Comparison of ENCODE assay signal across 26 mouse cellular contexts in the genomic region with DNA sequence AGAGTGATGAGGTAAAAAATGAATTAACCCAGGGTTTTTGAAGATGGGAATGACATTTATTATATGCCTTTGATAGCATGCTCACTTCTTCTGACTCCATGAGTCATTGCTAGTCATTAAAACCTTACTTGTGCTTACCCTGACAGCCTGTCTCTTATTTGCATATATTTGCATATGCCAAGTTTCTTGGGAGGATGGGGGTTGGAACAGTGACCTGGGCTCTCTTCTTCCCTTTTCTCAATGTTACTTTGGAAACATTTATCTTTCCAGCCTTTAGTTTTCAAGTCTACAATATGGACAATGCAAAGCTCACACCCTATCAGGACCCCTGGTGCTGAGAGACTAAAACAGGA.
"Had no signal": no experiment of that assay in that cellular context is flagged by ENCODE, and none has a peak within 500 bp of the region (broad histone marks: within the 10 kb centered on the region; RNA-seq: fewer than 3 reads in every experiment).

No protein-coding gene starts in this region.

- H3K4me2 ChIP-seq: heart, embryonic 12.5 days; hindbrain, embryonic 12.5 days; hindbrain, embryonic 15.5 days; intestine, embryonic 15.5 days; limb, embryonic 12.5 days; liver, embryonic 11.5 days; liver, embryonic 13.5 days; liver, embryonic 15.5 days had no signal

- H3K4me1 ChIP-seq: heart, embryonic 10.5 days; heart, embryonic 12.5 days; hindbrain, embryonic 10.5 days; hindbrain, embryonic 12.5 days; intestine, embryonic 15.5 days; liver, embryonic 13.5 days; liver, embryonic 15.5 days had no signal

- H3K9me3 ChIP-seq: heart, embryonic 10.5 days; heart, embryonic 12.5 days; hindbrain, embryonic 10.5 days; hindbrain, embryonic 12.5 days; hindbrain, embryonic 15.5 days; intestine, embryonic 15.5 days; limb, embryonic 10.5 days; limb, embryonic 12.5 days; liver, embryonic 13.5 days; liver, embryonic 15.5 days had no signal

- H3K9ac ChIP-seq: heart, embryonic 12.5 days; hindbrain, embryonic 12.5 days; hindbrain, embryonic 15.5 days; intestine, embryonic 15.5 days; limb, embryonic 12.5 days; liver, embryonic 13.5 days; liver, embryonic 15.5 days; liver, postnatal 0 days had no signal

- DNase-seq: gastrocnemius, adult 2 months; gastrocnemius, postnatal 10 days; gastrocnemius, postnatal 25 days; heart, adult 18-20 months; heart, postnatal 10 days; heart, postnatal 4 days; kidney, adult 18-20 months; kidney, adult 8-10 months; kidney, postnatal 10 days; kidney, postnatal 25 days; kidney, postnatal 4 days; liver; liver, embryonic 13.5 days; liver, postnatal 0 days had no signal

- H3K27me3 ChIP-seq: heart, embryonic 12.5 days; hindbrain, embryonic 12.5 days; hindbrain, embryonic 15.5 days; intestine, embryonic 15.5 days; limb, embryonic 12.5 days; liver, embryonic 13.5 days; liver, embryonic 15.5 days had no signal

- H3K27ac ChIP-seq: gastrocnemius, adult 2 months; heart, embryonic 10.5 days; hindbrain, embryonic 10.5 days; hindbrain, embryonic 12.5 days; intestine, embryonic 15.5 days; limb, embryonic 10.5 days; limb, embryonic 12.5 days; liver, embryonic 13.5 days; liver, embryonic 15.5 days had no signal

- ATAC-seq: inflammation-experienced regulatory T-cells, adult 6 months; intestine, embryonic 15.5 days; intestine, postnatal 0 days; liver, postnatal 0 days had no signal

- H3K4me3 ChIP-seq: gastrocnemius, adult 2 months; heart, embryonic 10.5 days; heart, embryonic 12.5 days; hindbrain, embryonic 10.5 days; hindbrain, embryonic 12.5 days; hindbrain, embryonic 15.5 days; intestine, embryonic 15.5 days; limb, embryonic 10.5 days; limb, embryonic 12.5 days; liver, embryonic 13.5 days; liver, embryonic 15.5 days had no signal

- H3K36me3 ChIP-seq: heart, embryonic 10.5 days; heart, embryonic 12.5 days; hindbrain, embryonic 10.5 days; hindbrain, embryonic 12.5 days; intestine, embryonic 15.5 days; limb, embryonic 10.5 days; limb, embryonic 12.5 days; liver, embryonic 13.5 days; liver, embryonic 15.5 days had no signal
